Mouse (Mus musculus): Measurements from ENCODE around the gene Megf11. TPM values are rescaled to one million over a fixed set of nuclear protein-coding genes. Genes with fewer than 3 reads are reported as not detected.

The Megf11 gene
- total and polyA plus RNA-seq, 3 experiments, result 0.33 to 0.38 TPM; not detected in 1

- DNase-seq (ENCODE audit: low spot score), result no peak
- no peak for TF ChIP-seq CTCF (IDR thresholded peaks at IDR 0.05; ENCODE audit: low read depth, low read length)
- no peak for TF ChIP-seq POLR2AphosphoS5 (IDR thresholded peaks at IDR 0.05; ENCODE audit: insufficient replicate concordance, low read depth, low read length)
- no peak for TF ChIP-seq TAL1 (conservative IDR thresholded peaks at IDR 0.05; ENCODE audit: low read depth, low read length)
- no peak for TF ChIP-seq GATA1 (IDR thresholded peaks at IDR 0.05; ENCODE audit: borderline replicate concordance, low read length)
- no peak for TF ChIP-seq GATA2 (IDR thresholded peaks at IDR 0.05; ENCODE audit: borderline replicate concordance, low read depth, low read length)
- peaks cover 78% of the 10 kb centered on the region for H3K27me3 ChIP-seq (ENCODE audit: insufficient read depth, low read length)
- no peaks in the 10 kb centered on the region for H3K9me3 ChIP-seq (replicated peaks)
- no peaks in the 10 kb centered on the region for H3K36me3 ChIP-seq (replicated peaks)
- no peak for ATAC-seq (ENCODE audit: extremely low read depth, insufficient number of reproducible peaks, low FRiP score, poor library complexity, severe bottlenecking)
- no peak overlapping the region for H3K4me3 ChIP-seq (ENCODE audit: low read depth, low read length)
- peaks cover 4% of the 10 kb centered on the region for H3K4me1 ChIP-seq (ENCODE audit: insufficient read depth, low read depth, low read length)
These were observed 115.8 kb downstream of the Megf11 start for GRCm38 (mm10) chr9:64501211-64501610.

- Histone ChIP-seq H3K36me3 (replicated peaks) (no peaks in the 10 kb centered on the region), H3K27me3 (ENCODE audit: insufficient read depth, low read length) (peaks cover 67% of the 10 kb centered on the region), H3K9me3 (replicated peaks) (no peaks in the 10 kb centered on the region), H3K4me1 (ENCODE audit: insufficient read depth, low read depth, low read length) (peaks cover 4% of the 10 kb centered on the region), H3K4me3 (ENCODE audit: low read depth, low read length) (no peak overlapping the region)
- DNase-seq (ENCODE audit: low spot score) (no peak), ATAC-seq (ENCODE audit: extremely low read depth, insufficient number of reproducible peaks, low FRiP score, poor library complexity, severe bottlenecking) (no peak)
- TF ChIP-seq TAL1 (conservative IDR thresholded peaks at IDR 0.05; ENCODE audit: low read depth, low read length), result no peak
- TF ChIP-seq GATA1 (IDR thresholded peaks at IDR 0.05; ENCODE audit: borderline replicate concordance, low read length), result no peak
- TF ChIP-seq POLR2AphosphoS5 (IDR thresholded peaks at IDR 0.05; ENCODE audit: insufficient replicate concordance, low read depth, low read length), result no peak
- TF ChIP-seq CTCF (IDR thresholded peaks at IDR 0.05; ENCODE audit: low read depth, low read length), result no peak
- no peak for TF ChIP-seq GATA2 (IDR thresholded peaks at IDR 0.05; ENCODE audit: borderline replicate concordance, low read depth, low read length)
These were observed 118.6 kb downstream of the Megf11 start for GRCm38 (mm10) chr9:64503996-64504395.

GRCm38 (mm10) chr9:64504456-64504855 is 119.0 kb downstream of the Megf11 start:
- no peak for DNase-seq (ENCODE audit: low spot score)
- peaks cover 64% of the 10 kb centered on the region for H3K27me3 ChIP-seq (ENCODE audit: insufficient read depth, low read length)
- ATAC-seq (ENCODE audit: extremely low read depth, insufficient number of reproducible peaks, low FRiP score, poor library complexity, severe bottlenecking), result no peak
- no peak overlapping the region for H3K4me3 ChIP-seq (ENCODE audit: low read depth, low read length)
- no peaks in the 10 kb centered on the region for H3K9me3 ChIP-seq (replicated peaks)
- H3K36me3 ChIP-seq (replicated peaks), result no peaks in the 10 kb centered on the region
- TF ChIP-seq TAL1 (conservative IDR thresholded peaks at IDR 0.05; ENCODE audit: low read depth, low read length) (no peak), POLR2AphosphoS5 (IDR thresholded peaks at IDR 0.05; ENCODE audit: insufficient replicate concordance, low read depth, low read length) (no peak)
- H3K4me1 ChIP-seq (ENCODE audit: insufficient read depth, low read depth, low read length), result peaks cover 4% of the 10 kb centered on the region

- Histone ChIP-seq H3K4me3 (ENCODE audit: low read depth, low read length) (no peak overlapping the region), H3K27me3 (ENCODE audit: insufficient read depth, low read length) (peaks cover 64% of the 10 kb centered on the region), H3K36me3 (replicated peaks) (no peaks in the 10 kb centered on the region), H3K4me1 (ENCODE audit: insufficient read depth, low read depth, low read length) (peaks cover 4% of the 10 kb centered on the region), H3K9me3 (replicated peaks) (no peaks in the 10 kb centered on the region)
- no peak for DNase-seq (ENCODE audit: low spot score)
- ATAC-seq (ENCODE audit: extremely low read depth, insufficient number of reproducible peaks, low FRiP score, poor library complexity, severe bottlenecking), result no peak
- TF ChIP-seq GATA2 (IDR thresholded peaks at IDR 0.05; ENCODE audit: borderline replicate concordance, low read depth, low read length) (no peak), GATA1 (IDR thresholded peaks at IDR 0.05; ENCODE audit: borderline replicate concordance, low read length) (no peak), CTCF (IDR thresholded peaks at IDR 0.05; ENCODE audit: low read depth, low read length) (no peak), TAL1 (conservative IDR thresholded peaks at IDR 0.05; ENCODE audit: low read depth, low read length) (no peak), POLR2AphosphoS5 (IDR thresholded peaks at IDR 0.05; ENCODE audit: insufficient replicate concordance, low read depth, low read length) (no peak)
These were observed 119.5 kb downstream of the Megf11 start for GRCm38 (mm10) chr9:64504921-64505320.

GRCm38 (mm10) chr9:64506440-64507206 is 121.2 kb downstream of the Megf11 start:
- no peak for DNase-seq (ENCODE audit: low spot score)
- H3K4me3 ChIP-seq (ENCODE audit: low read depth, low read length), result no peak overlapping the region
- TF ChIP-seq CTCF (IDR thresholded peaks at IDR 0.05; ENCODE audit: low read depth, low read length), result no peak
- no peak for TF ChIP-seq GATA1 (IDR thresholded peaks at IDR 0.05; ENCODE audit: borderline replicate concordance, low read length)
- no peak for TF ChIP-seq POLR2AphosphoS5 (IDR thresholded peaks at IDR 0.05; ENCODE audit: insufficient replicate concordance, low read depth, low read length)
- no peak for TF ChIP-seq TAL1 (conservative IDR thresholded peaks at IDR 0.05; ENCODE audit: low read depth, low read length)
- no peak for TF ChIP-seq GATA2 (IDR thresholded peaks at IDR 0.05; ENCODE audit: borderline replicate concordance, low read depth, low read length)
- peaks cover 18% of the 10 kb centered on the region for H3K4me1 ChIP-seq (ENCODE audit: insufficient read depth, low read depth, low read length)
- ATAC-seq (ENCODE audit: extremely low read depth, insufficient number of reproducible peaks, low FRiP score, poor library complexity, severe bottlenecking), result no peak
- H3K27me3 ChIP-seq (ENCODE audit: insufficient read depth, low read length), result peaks cover 51% of the 10 kb centered on the region
- no peaks in the 10 kb centered on the region for H3K9me3 ChIP-seq (replicated peaks)
- no peaks in the 10 kb centered on the region for H3K36me3 ChIP-seq (replicated peaks)

- Histone ChIP-seq H3K4me1 (ENCODE audit: insufficient read depth, low read depth, low read length) (peaks cover 23% of the 10 kb centered on the region), H3K9me3 (replicated peaks) (no peaks in the 10 kb centered on the region), H3K4me3 (ENCODE audit: low read depth, low read length) (no peak overlapping the region), H3K36me3 (replicated peaks) (no peaks in the 10 kb centered on the region), H3K27me3 (ENCODE audit: insufficient read depth, low read length) (peaks cover 46% of the 10 kb centered on the region)
- DNase-seq (ENCODE audit: low spot score), result no peak
- TF ChIP-seq GATA2 (IDR thresholded peaks at IDR 0.05; ENCODE audit: borderline replicate concordance, low read depth, low read length) (no peak), GATA1 (IDR thresholded peaks at IDR 0.05; ENCODE audit: borderline replicate concordance, low read length) (no peak), TAL1 (conservative IDR thresholded peaks at IDR 0.05; ENCODE audit: low read depth, low read length) (no peak), POLR2AphosphoS5 (IDR thresholded peaks at IDR 0.05; ENCODE audit: insufficient replicate concordance, low read depth, low read length) (no peak), CTCF (IDR thresholded peaks at IDR 0.05; ENCODE audit: low read depth, low read length) (no peak)
- no peak for ATAC-seq (ENCODE audit: extremely low read depth, insufficient number of reproducible peaks, low FRiP score, poor library complexity, severe bottlenecking)
These were observed 121.7 kb downstream of the Megf11 start for GRCm38 (mm10) chr9:64507207-64507517.

Measured in G1E (cell line).